Mouse (Mus musculus) myocyte (in vitro differentiated cells): ENCODE data around the gene Phactr2. TPM values are rescaled to one million over a fixed set of nuclear protein-coding genes. Genes with fewer than 3 reads are reported as not detected.

Experiments used
- H3K27me3 ChIP-seq: one replicate; pipeline ENCODE4 v1.6.1; 2011; ENCODE audit not compliant: control insufficient read depth, insufficient read depth, insufficient read length
- H3K36me3 ChIP-seq: one replicate; pipeline ENCODE4 v1.6.1; 2011; ENCODE audit not compliant: control insufficient read depth, insufficient read depth
- H3K4me2 ChIP-seq: one replicate; pipeline ENCODE4 v1.6.1; 2011; ENCODE audit warnings: low read depth, control low read depth
- H3K4me3 ChIP-seq: one replicate; pipeline ENCODE4 v1.5.1; 2011; ENCODE audit warnings: mild to moderate bottlenecking, control low read depth, moderate library complexity
- H3K79me2 ChIP-seq: one replicate; pipeline ENCODE4 v1.6.1; 2011; ENCODE audit not compliant: control insufficient read depth, insufficient read depth
- H3ac ChIP-seq: one replicate; pipeline ENCODE4 v1.6.1; 2011; ENCODE audit not compliant: control insufficient read depth, insufficient read length
- CEBPB ChIP-seq: IDR thresholded peaks from 2 replicates; pipeline ENCODE4 v1.6.1; 2011; ENCODE audit warnings: mild to moderate bottlenecking, moderate library complexity; ENCODE audit not compliant: poor library complexity, insufficient read depth, severe bottlenecking
- E2F4 ChIP-seq: IDR thresholded peaks from one replicate; pipeline ENCODE4 v1.6.1; 2011; ENCODE audit warnings: mild to moderate bottlenecking, control low read depth, moderate library complexity; ENCODE audit not compliant: insufficient read depth
- MAX ChIP-seq: IDR thresholded peaks from one replicate; pipeline ENCODE4 v1.6.1; 2011; ENCODE audit warnings: low read depth, mild to moderate bottlenecking, control low read depth
- MYOD1 ChIP-seq, 3 experiments: IDR thresholded peaks; one replicate each; pipeline ENCODE4 v1.6.1; 2011; ENCODE audit warnings: control low read depth in 2 of 3, low read depth in 2 of 3, mild to moderate bottlenecking in 2 of 3, moderate library complexity in 1 of 3; ENCODE audit not compliant: insufficient read length in 2 of 3, control insufficient read depth in 1 of 3
- MYOG ChIP-seq, 3 experiments: IDR thresholded peaks; one replicate each; pipeline ENCODE4 v1.6.1; 2011; ENCODE audit warnings: control low read depth in 2 of 3, low read depth in 2 of 3, mild to moderate bottlenecking in 2 of 3; ENCODE audit not compliant: insufficient read length in 2 of 3, control insufficient read depth in 1 of 3, insufficient read depth in 1 of 3
- POLR2A ChIP-seq: IDR thresholded peaks from one replicate; pipeline ENCODE4 v1.6.1; 2011; ENCODE audit warnings: low read depth, mild to moderate bottlenecking, control low read depth, moderate library complexity; ENCODE audit not compliant: insufficient read length
- POLR2AphosphoS2 ChIP-seq: IDR thresholded peaks from one replicate; pipeline ENCODE4 v1.6.1; 2011; ENCODE audit warnings: low read depth, control low read depth; ENCODE audit not compliant: insufficient read length
- REST ChIP-seq: IDR thresholded peaks from one replicate; pipeline ENCODE4 v1.6.1; 2011; ENCODE audit warnings: mild to moderate bottlenecking, control low read depth, moderate library complexity; ENCODE audit not compliant: insufficient read depth, insufficient read length
- SRF ChIP-seq: IDR thresholded peaks from one replicate; pipeline ENCODE4 v1.6.1; 2011; ENCODE audit warnings: low read depth; ENCODE audit not compliant: control insufficient read depth, insufficient read length
- TCF12 ChIP-seq: IDR thresholded peaks from one replicate; pipeline ENCODE4 v1.6.1; 2011; ENCODE audit warnings: mild to moderate bottlenecking, control low read depth; ENCODE audit not compliant: poor library complexity, insufficient read depth, severe bottlenecking
- TCF3 ChIP-seq: IDR thresholded peaks from one replicate; pipeline ENCODE4 v1.6.1; 2011; ENCODE audit warnings: low read depth, control low read depth; ENCODE audit not compliant: insufficient read length
- USF1 ChIP-seq: IDR thresholded peaks from one replicate; pipeline ENCODE4 v1.6.1; 2011; ENCODE audit warnings: low read depth, mild to moderate bottlenecking, control low read depth, moderate library complexity
- polyA plus RNA-seq: library from polyadenylated mRNA; unstranded; fragments of >200 nt; fragmentation: generic; extraction: Trizol; gene quantifications from one replicate; pipeline ENCODE4 v1.2.1, GENCODE M21; 2012; ENCODE audit warnings: missing spikeins

The Phactr2 gene
- polyA plus RNA-seq, 1 experiment, result not detected

GRCm38 (mm10) chr10:13274699-13275098 lies 199.5 kb downstream of the Phactr2 start:
- H3K27me3 ChIP-seq, result no peaks in the 10 kb centered on the region
- H3K4me2 ChIP-seq, result no peak overlapping the region
- no peak for TF ChIP-seq TCF3
- TF ChIP-seq POLR2A, result no peak
- TF ChIP-seq USF1, result no peak
- no peak for TF ChIP-seq MYOG (IDR thresholded peaks at IDR 0.05; ENCODE audit: control insufficient read depth in 1 of 3, insufficient read depth in 1 of 3, insufficient read length in 2 of 3, low read depth in 2 of 3)
- TF ChIP-seq MAX, result no peak
- TF ChIP-seq CEBPB, result no peak
- no peak for TF ChIP-seq REST
- TF ChIP-seq TCF12, result no peak
- TF ChIP-seq SRF, result no peak
- no peak for TF ChIP-seq POLR2AphosphoS2
- no peak for TF ChIP-seq E2F4
- no peak for TF ChIP-seq MYOD1 (IDR thresholded peaks at IDR 0.05; ENCODE audit: control insufficient read depth in 1 of 3, insufficient read length in 2 of 3, low read depth in 2 of 3)
- no peaks in the 10 kb centered on the region for H3K79me2 ChIP-seq
- H3K36me3 ChIP-seq, result no peaks in the 10 kb centered on the region
- no peak overlapping the region for H3ac ChIP-seq
- no peak overlapping the region for H3K4me3 ChIP-seq

GRCm38 (mm10) chr10:13273756-13274155 lies 200.5 kb downstream of the Phactr2 start:
- Histone ChIP-seq H3K4me3 (no peak overlapping the region), H3K27me3 (no peaks in the 10 kb centered on the region), H3K36me3 (no peaks in the 10 kb centered on the region), H3K4me2 (no peak overlapping the region), H3K79me2 (no peaks in the 10 kb centered on the region), H3ac (no peak overlapping the region)
- TF ChIP-seq USF1 (no peak), MYOD1 (IDR thresholded peaks at IDR 0.05; ENCODE audit: control insufficient read depth in 1 of 3, insufficient read length in 2 of 3, low read depth in 2 of 3) (no peak), TCF12 (no peak), TCF3 (no peak), REST (no peak), MYOG (IDR thresholded peaks at IDR 0.05; ENCODE audit: control insufficient read depth in 1 of 3, insufficient read depth in 1 of 3, insufficient read length in 2 of 3, low read depth in 2 of 3) (no peak), E2F4 (no peak), POLR2A (no peak), POLR2AphosphoS2 (no peak), CEBPB (no peak), SRF (no peak), MAX (no peak)

- H3K27me3 ChIP-seq, result no peaks in the 10 kb centered on the region
- H3ac ChIP-seq, result no peak overlapping the region
- H3K79me2 ChIP-seq, result no peaks in the 10 kb centered on the region
- H3K4me3 ChIP-seq, result no peak overlapping the region
- no peak overlapping the region for H3K4me2 ChIP-seq
- no peak for TF ChIP-seq SRF
- TF ChIP-seq POLR2AphosphoS2, result no peak
- no peak for TF ChIP-seq MYOG (IDR thresholded peaks at IDR 0.05; ENCODE audit: control insufficient read depth in 1 of 3, insufficient read depth in 1 of 3, insufficient read length in 2 of 3, low read depth in 2 of 3)
- no peak for TF ChIP-seq USF1
- TF ChIP-seq E2F4, result no peak
- TF ChIP-seq POLR2A, result no peak
- no peak for TF ChIP-seq REST
- TF ChIP-seq TCF12, result no peak
- TF ChIP-seq MAX, result no peak
- TF ChIP-seq MYOD1 (IDR thresholded peaks at IDR 0.05; ENCODE audit: control insufficient read depth in 1 of 3, insufficient read length in 2 of 3, low read depth in 2 of 3), result no peak
- no peak for TF ChIP-seq TCF3
- TF ChIP-seq CEBPB, result no peak
- H3K36me3 ChIP-seq, result no peaks in the 10 kb centered on the region
Measured at GRCm38 (mm10) chr10:13271716-13272115, 202.5 kb downstream of the Phactr2 start.

GRCm38 (mm10) chr10:13271099-13271498 lies 203.1 kb downstream of the Phactr2 start:
- Histone ChIP-seq H3ac (no peak overlapping the region), H3K36me3 (no peaks in the 10 kb centered on the region), H3K79me2 (no peaks in the 10 kb centered on the region), H3K4me2 (no peak overlapping the region), H3K4me3 (no peak overlapping the region), H3K27me3 (no peaks in the 10 kb centered on the region)
- TF ChIP-seq POLR2AphosphoS2 (no peak), MAX (no peak)

- no peak for TF ChIP-seq E2F4
- TF ChIP-seq MYOD1 (IDR thresholded peaks at IDR 0.05; ENCODE audit: control insufficient read depth in 1 of 3, insufficient read length in 2 of 3, low read depth in 2 of 3), result no peak
- no peak for TF ChIP-seq MAX
- no peak for TF ChIP-seq TCF12
- TF ChIP-seq POLR2A, result no peak
- TF ChIP-seq MYOG (IDR thresholded peaks at IDR 0.05; ENCODE audit: control insufficient read depth in 1 of 3, insufficient read depth in 1 of 3, insufficient read length in 2 of 3, low read depth in 2 of 3), result no peak
- no peak for TF ChIP-seq SRF
- TF ChIP-seq USF1, result no peak
- no peak overlapping the region for H3K4me3 ChIP-seq
- H3K36me3 ChIP-seq, result no peaks in the 10 kb centered on the region
- H3K27me3 ChIP-seq, result no peaks in the 10 kb centered on the region
- no peak overlapping the region for H3ac ChIP-seq
- no peaks in the 10 kb centered on the region for H3K79me2 ChIP-seq
- no peak overlapping the region for H3K4me2 ChIP-seq
Measured at GRCm38 (mm10) chr10:13270270-13270669, 203.9 kb downstream of the Phactr2 start.
